Mouse (Mus musculus): ENCODE data around the gene Omp. TPM values are rescaled to one million over a fixed set of nuclear protein-coding genes. Genes with fewer than 3 reads are reported as not detected.

The Omp gene
- total and polyA plus RNA-seq, 2 experiments from 2014 or later = 0.29 to 0.31 TPM

DNA sequence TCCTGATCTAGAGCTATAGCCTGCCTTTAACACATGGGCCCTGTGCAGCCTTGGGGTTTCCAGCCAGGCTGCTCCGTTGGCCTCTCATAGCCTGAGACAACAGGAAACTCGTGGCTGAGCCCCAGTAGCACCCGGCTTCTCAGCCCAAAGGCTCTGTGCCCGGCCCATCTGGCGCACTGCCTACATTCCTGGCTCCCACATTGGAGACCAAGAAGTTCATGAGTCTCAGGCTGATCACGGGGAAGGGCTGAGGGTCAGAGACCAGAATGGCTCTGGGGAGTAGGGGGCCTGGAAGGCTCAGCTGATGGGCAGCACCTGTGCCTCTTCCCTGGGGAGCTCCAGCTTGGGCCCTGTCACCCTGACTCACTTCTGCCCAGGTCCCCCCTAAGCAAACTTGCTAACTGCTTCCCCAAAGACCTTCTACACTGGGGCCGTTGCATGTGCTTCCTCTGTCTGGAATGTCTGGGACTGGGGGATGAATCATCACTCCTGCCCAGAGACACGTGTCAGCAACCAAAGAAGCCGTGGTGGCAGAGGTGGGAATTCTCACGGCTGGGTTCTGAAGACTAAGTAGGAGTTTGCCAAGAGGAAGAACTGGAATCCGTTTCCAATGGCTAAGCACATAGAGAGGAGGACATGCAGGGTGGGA lies 28.2 kb downstream of the Omp start:
- Histone ChIP-seq H3K36me3 (ENCODE audit: insufficient read depth) (no peaks in the 10 kb centered on the region), H3K4me1 (ENCODE audit: insufficient read depth) (no peaks in the 10 kb centered on the region), H3K4me3 (ENCODE audit: low read depth, low read length) (no peak overlapping the region), H3K4me2 (ENCODE audit: low read depth) (no peak overlapping the region), H3K9me3 (ENCODE audit: low read length) (no peaks in the 10 kb centered on the region), H3K9ac (no peak overlapping the region), H3K27ac (ENCODE audit: low read depth, low read length) (no peak overlapping the region), H3K27me3 (ENCODE audit: insufficient read depth, low read length) (no peaks in the 10 kb centered on the region; the same call in 1 of the 2 replicates)
- TF ChIP-seq CTCF (IDR thresholded peaks at IDR 0.05; ENCODE audit: low read depth) = no peak
- DNase-seq = peak; percentile 19
- peak; percentile 21; the same call in 1 of the 2 replicates for ATAC-seq
- 63% methylated on average over 11 of the region's 11 CpGs for WGBS

- Histone ChIP-seq H3K4me3 (ENCODE audit: low read depth, low read length) (no peak overlapping the region), H3K36me3 (ENCODE audit: insufficient read depth) (no peaks in the 10 kb centered on the region), H3K4me1 (ENCODE audit: insufficient read depth) (no peaks in the 10 kb centered on the region), H3K27me3 (ENCODE audit: insufficient read depth, low read length) (peaks cover 7% of the 10 kb centered on the region), H3K9ac (no peak overlapping the region), H3K27ac (ENCODE audit: low read depth, low read length) (no peak overlapping the region), H3K4me2 (ENCODE audit: low read depth) (no peak overlapping the region), H3K9me3 (ENCODE audit: low read length) (no peaks in the 10 kb centered on the region)
- no peak for TF ChIP-seq CTCF (IDR thresholded peaks at IDR 0.05; ENCODE audit: low read depth)
- WGBS = 74% methylated on average over 6 of the region's 6 CpGs
- DNase-seq = no peak
- ATAC-seq = no peak
Observed at GRCm38 (mm10) chr7:98114656-98115055, 30.6 kb downstream of the Omp start.

- no peak for TF ChIP-seq CTCF (IDR thresholded peaks at IDR 0.05; ENCODE audit: low read depth)
- ATAC-seq (no peak), DNase-seq (no peak)
- H3K27ac ChIP-seq (ENCODE audit: low read depth, low read length) = no peak overlapping the region
- no peaks in the 10 kb centered on the region for H3K9me3 ChIP-seq (ENCODE audit: low read length)
- WGBS = 11% methylated on average over 25 of the region's 25 CpGs
- H3K4me1 ChIP-seq (ENCODE audit: insufficient read depth) = no peaks in the 10 kb centered on the region
- H3K36me3 ChIP-seq (ENCODE audit: insufficient read depth) = no peaks in the 10 kb centered on the region
- H3K4me3 ChIP-seq (ENCODE audit: low read depth, low read length) = no peak overlapping the region
- no peak overlapping the region for H3K9ac ChIP-seq
- H3K27me3 ChIP-seq (ENCODE audit: insufficient read depth, low read length) = peaks cover 7% of the 10 kb centered on the region
- peak overlapping the region; percentile 23; the same call in 1 of the 2 replicates for H3K4me2 ChIP-seq (ENCODE audit: low read depth)
Observed at GRCm38 (mm10) chr7:98111233-98111632, 34.1 kb downstream of the Omp start.

DNA sequence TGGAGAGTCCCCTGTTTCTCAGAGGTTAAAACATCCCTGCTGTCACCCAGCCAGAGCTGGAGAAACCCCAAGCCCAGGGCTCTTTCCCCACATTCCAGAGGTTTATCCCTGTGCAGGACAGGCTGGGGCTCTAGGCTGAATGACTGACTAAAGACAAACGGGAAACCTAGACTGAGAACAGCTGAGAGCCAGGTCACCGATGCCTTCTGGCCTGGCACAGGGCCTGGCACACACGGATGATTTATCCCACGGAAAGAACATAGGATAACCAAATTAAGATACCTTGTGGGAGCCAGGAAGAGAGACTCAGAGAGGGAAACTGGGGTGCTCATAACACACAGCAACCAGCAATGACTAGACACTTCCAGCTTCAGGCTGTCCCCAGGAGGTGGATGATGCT lies 35.5 kb downstream of the Omp start:
- DNase-seq (no peak), ATAC-seq (no peak)
- Histone ChIP-seq H3K9me3 (ENCODE audit: low read length) (no peaks in the 10 kb centered on the region), H3K4me2 (ENCODE audit: low read depth) (no peak overlapping the region), H3K36me3 (ENCODE audit: insufficient read depth) (no peaks in the 10 kb centered on the region), H3K4me1 (ENCODE audit: insufficient read depth) (no peaks in the 10 kb centered on the region), H3K4me3 (ENCODE audit: low read depth, low read length) (no peak overlapping the region), H3K27me3 (ENCODE audit: insufficient read depth, low read length) (peaks cover 7% of the 10 kb centered on the region), H3K27ac (ENCODE audit: low read depth, low read length) (no peak overlapping the region), H3K9ac (no peak overlapping the region)
- 66% methylated on average over 4 of the region's 4 CpGs for WGBS
- no peak for TF ChIP-seq CTCF (IDR thresholded peaks at IDR 0.05; ENCODE audit: low read depth)

DNA sequence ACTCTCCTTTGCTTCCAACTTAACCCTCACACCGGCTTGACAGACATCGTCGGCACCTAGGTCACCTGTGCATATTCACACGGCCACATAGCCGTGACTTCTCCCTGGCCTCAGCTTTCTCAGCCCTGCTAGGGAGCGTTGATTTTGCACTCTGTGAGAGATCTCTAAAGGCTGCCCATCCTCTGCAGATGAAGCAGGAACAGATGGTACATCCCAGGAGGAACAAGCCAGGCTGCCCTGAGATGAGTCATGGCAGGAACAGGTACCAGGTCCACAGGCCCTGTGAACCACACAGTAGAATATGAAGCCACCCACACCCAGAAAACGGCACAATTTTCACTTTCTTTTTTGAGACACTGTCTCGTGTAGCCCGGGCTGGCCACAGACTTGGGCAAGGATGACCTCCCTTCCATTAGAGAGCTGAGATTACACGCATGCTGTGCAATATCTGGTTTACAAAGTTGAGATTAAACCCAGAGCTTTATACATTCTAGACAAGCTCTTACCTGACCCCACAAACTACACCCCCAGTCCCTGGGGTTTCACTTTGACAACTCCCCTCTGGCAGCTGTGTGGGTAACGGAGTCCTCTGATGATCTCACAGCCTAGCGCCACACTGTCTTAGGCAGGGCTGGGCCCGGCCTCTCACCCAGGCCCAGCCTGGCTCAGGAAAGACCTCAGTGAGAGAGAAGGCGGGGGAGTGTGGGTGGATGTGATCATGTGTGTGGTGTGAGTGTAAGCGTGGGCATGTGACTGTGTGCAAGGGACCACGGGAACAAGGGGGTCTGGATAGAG lies 36.5 kb downstream of the Omp start:
- Histone ChIP-seq H3K27ac (ENCODE audit: low read depth, low read length) (no peak overlapping the region), H3K9ac (no peak overlapping the region), H3K4me1 (ENCODE audit: insufficient read depth) (no peaks in the 10 kb centered on the region), H3K4me2 (ENCODE audit: low read depth) (no peak overlapping the region), H3K36me3 (ENCODE audit: insufficient read depth) (no peaks in the 10 kb centered on the region), H3K27me3 (ENCODE audit: insufficient read depth, low read length) (peaks cover 7% of the 10 kb centered on the region), H3K4me3 (ENCODE audit: low read depth, low read length) (no peak overlapping the region), H3K9me3 (ENCODE audit: low read length) (no peaks in the 10 kb centered on the region)
- TF ChIP-seq CTCF (IDR thresholded peaks at IDR 0.05; ENCODE audit: low read depth) = no peak
- ATAC-seq (no peak), DNase-seq (no peak)
- 90% methylated on average over 16 of the region's 16 CpGs for WGBS

- no peaks in the 10 kb centered on the region for H3K9me3 ChIP-seq (ENCODE audit: low read length)
- peaks cover 5% of the 10 kb centered on the region; the same call in 1 of the 2 replicates for H3K4me1 ChIP-seq (ENCODE audit: insufficient read depth)
- no peak overlapping the region for H3K4me2 ChIP-seq (ENCODE audit: low read depth)
- no peaks in the 10 kb centered on the region for H3K36me3 ChIP-seq (ENCODE audit: insufficient read depth)
- DNase-seq (no peak), ATAC-seq (no peak)
- H3K27ac ChIP-seq (ENCODE audit: low read depth, low read length) = no peak overlapping the region
- peaks cover 4% of the 10 kb centered on the region for H3K27me3 ChIP-seq (ENCODE audit: insufficient read depth, low read length)
- 87% methylated on average over 7 of the region's 7 CpGs for WGBS
- no peak overlapping the region for H3K9ac ChIP-seq
- no peak for TF ChIP-seq CTCF (IDR thresholded peaks at IDR 0.05; ENCODE audit: low read depth)
- no peak overlapping the region for H3K4me3 ChIP-seq (ENCODE audit: low read depth, low read length)
Observed at GRCm38 (mm10) chr7:98106272-98106671, 39.0 kb downstream of the Omp start.
